Mouse (Mus musculus): ENCODE results near the gene Pde4c. TPM values are rescaled to one million over a fixed set of nuclear protein-coding genes. Genes with fewer than 3 reads are reported as not detected.

Pde4c gene
- 1.6 and 4.5 TPM in 2 replicates for total RNA-seq (2012; rRNA removed)

GRCm38 (mm10) chr8:70723486-70724210, at the start of gene Pde4c:
TSS of gene Pde4c (plus strand) at chr8:70723720.
- Histone ChIP-seq H3K4me3 (ENCODE audit: insufficient read depth in 1 of 2, low read depth in 1 of 2, low read length in 2 of 2, poor library complexity in 1 of 2, severe bottlenecking in 1 of 2) (peak within 1 kb of the TSS; percentile 30 to 31; a peak in 1 of 4 replicates), H3K9me3 (ENCODE audit: control insufficient read depth, insufficient read depth, low read depth, low read length) (no peaks in the 10 kb centered on the region), H3K27ac (ENCODE audit: insufficient read depth, low read depth, low read length, poor library complexity, severe bottlenecking) (no peak within 1 kb of the TSS)

GRCm38 (mm10) chr8:70674109-70674508, 49.4 kb upstream of the Pde4c start:
- in situ Hi-C loops (cut with MboI; ENCODE audit: low sequenced_read_pairs in 2 of 2, unreplicated experiment in 2 of 2) = no loop called here
- Histone ChIP-seq H3K4me3 (ENCODE audit: insufficient read depth in 1 of 2, low read depth in 1 of 2, low read length in 2 of 2, poor library complexity in 1 of 2, severe bottlenecking in 1 of 2) (peak overlapping the region; percentile 94 to 97), H3K36me3 (ENCODE audit: control insufficient read depth, insufficient read depth, low read length, poor library complexity, severe bottlenecking) (peaks cover 25% of the 10 kb centered on the region; the same call in 1 of the 2 replicates), H3K9ac (ENCODE audit: insufficient read depth, low read depth, low read length, poor library complexity, severe bottlenecking) (peak overlapping the region; percentile 99), H3K9me3 (ENCODE audit: control insufficient read depth, insufficient read depth, low read depth, low read length) (no peaks in the 10 kb centered on the region), H3K4me1 (ENCODE audit: control insufficient read depth in 2 of 2, insufficient read depth in 2 of 2, low read length in 2 of 2, poor library complexity in 1 of 2) (peaks cover 16 to 34% of the 10 kb centered on the region in 2 experiments), H3K27ac (ENCODE audit: insufficient read depth, low read depth, low read length, poor library complexity, severe bottlenecking) (peak overlapping the region; percentile 99)
- TF ChIP-seq HCFC1 (IDR thresholded peaks at IDR 0.05; ENCODE audit: borderline replicate concordance, insufficient read depth, low read length) (no peak), ZC3H11A (IDR thresholded peaks at IDR 0.05; ENCODE audit: borderline replicate concordance, low read depth, low read length) (no peak)
- DNase-seq (ENCODE audit: low read depth, low spot score) = no peak

More at GRCm38 (mm10) chr8:70723486-70724210, at the start of gene Pde4c:
- peaks cover 0 to 6% of the 10 kb centered on the region in 2 experiments; a peak in 1 of 4 replicates for H3K4me1 ChIP-seq (ENCODE audit: control insufficient read depth in 2 of 2, insufficient read depth in 2 of 2, low read length in 2 of 2, poor library complexity in 1 of 2)
- no peaks in the 10 kb centered on the region for H3K36me3 ChIP-seq (ENCODE audit: control insufficient read depth, insufficient read depth, low read length, poor library complexity, severe bottlenecking)
- DNase-seq (ENCODE audit: low read depth, low spot score) = no peak
- 0 out of 2 replicates have a peak within 1 kb of the TSS, but pooled peaks have one; percentile 18 for H3K9ac ChIP-seq (ENCODE audit: insufficient read depth, low read depth, low read length, poor library complexity, severe bottlenecking)
- no peak for TF ChIP-seq ZC3H11A (IDR thresholded peaks at IDR 0.05; ENCODE audit: borderline replicate concordance, low read depth, low read length)
- TF ChIP-seq CHD2 (IDR thresholded peaks at IDR 0.05; ENCODE audit: low read depth, low read length) = no peak
- TF ChIP-seq HCFC1 (IDR thresholded peaks at IDR 0.05; ENCODE audit: borderline replicate concordance, insufficient read depth, low read length) = no peak
- TF ChIP-seq ZNF384 (IDR thresholded peaks at IDR 0.05; ENCODE audit: low read depth, low read length) = no peak
- TF ChIP-seq MAFK (IDR thresholded peaks at IDR 0.05; ENCODE audit: insufficient read depth, low read depth, low read length) = no peak
- in situ Hi-C loops (cut with MboI; ENCODE audit: low sequenced_read_pairs in 2 of 2, unreplicated experiment in 2 of 2) = no loop called here

GRCm38 (mm10) chr8:70674716-70675115, 48.8 kb upstream of the Pde4c start:
- peak overlapping the region; percentile 99 for H3K27ac ChIP-seq (ENCODE audit: insufficient read depth, low read depth, low read length, poor library complexity, severe bottlenecking)
- H3K4me1 ChIP-seq (ENCODE audit: control insufficient read depth in 2 of 2, insufficient read depth in 2 of 2, low read length in 2 of 2, poor library complexity in 1 of 2) = peaks cover 19 to 38% of the 10 kb centered on the region in 2 experiments
- peak overlapping the region; percentile 19 to 97; a peak in 3 of 4 replicates for H3K4me3 ChIP-seq (ENCODE audit: insufficient read depth in 1 of 2, low read depth in 1 of 2, low read length in 2 of 2, poor library complexity in 1 of 2, severe bottlenecking in 1 of 2)
- no peaks in the 10 kb centered on the region for H3K9me3 ChIP-seq (ENCODE audit: control insufficient read depth, insufficient read depth, low read depth, low read length)
- no peak for TF ChIP-seq CHD2 (IDR thresholded peaks at IDR 0.05; ENCODE audit: low read depth, low read length)
- TF ChIP-seq MAFK (IDR thresholded peaks at IDR 0.05; ENCODE audit: insufficient read depth, low read depth, low read length) = no peak
- no peak for TF ChIP-seq ZC3H11A (IDR thresholded peaks at IDR 0.05; ENCODE audit: borderline replicate concordance, low read depth, low read length)
- no peak for TF ChIP-seq ZNF384 (IDR thresholded peaks at IDR 0.05; ENCODE audit: low read depth, low read length)
- no peak for TF ChIP-seq HCFC1 (IDR thresholded peaks at IDR 0.05; ENCODE audit: borderline replicate concordance, insufficient read depth, low read length)
- H3K36me3 ChIP-seq (ENCODE audit: control insufficient read depth, insufficient read depth, low read length, poor library complexity, severe bottlenecking) = peaks cover 30% of the 10 kb centered on the region; the same call in 1 of the 2 replicates
- in situ Hi-C loops (cut with MboI; ENCODE audit: low sequenced_read_pairs in 2 of 2, unreplicated experiment in 2 of 2) = no loop called here
- DNase-seq (ENCODE audit: low read depth, low spot score) = no peak
- H3K9ac ChIP-seq (ENCODE audit: insufficient read depth, low read depth, low read length, poor library complexity, severe bottlenecking) = peak overlapping the region; percentile 99

GRCm38 (mm10) chr8:70675336-70675735, 48.2 kb upstream of the Pde4c start:
- H3K4me1 ChIP-seq (ENCODE audit: control insufficient read depth in 2 of 2, insufficient read depth in 2 of 2, low read length in 2 of 2, poor library complexity in 1 of 2) = peaks cover 19 to 41% of the 10 kb centered on the region in 2 experiments
- peak overlapping the region; percentile 19 to 97; a peak in 2 of 4 replicates for H3K4me3 ChIP-seq (ENCODE audit: insufficient read depth in 1 of 2, low read depth in 1 of 2, low read length in 2 of 2, poor library complexity in 1 of 2, severe bottlenecking in 1 of 2)
- in situ Hi-C loops (cut with MboI; ENCODE audit: low sequenced_read_pairs in 2 of 2, unreplicated experiment in 2 of 2) = no loop called here
- DNase-seq (ENCODE audit: low read depth, low spot score) = no peak
- H3K27ac ChIP-seq (ENCODE audit: insufficient read depth, low read depth, low read length, poor library complexity, severe bottlenecking) = peak overlapping the region; percentile 99; the same call in 1 of the 2 replicates
- no peak for TF ChIP-seq ZC3H11A (IDR thresholded peaks at IDR 0.05; ENCODE audit: borderline replicate concordance, low read depth, low read length)
- no peaks in the 10 kb centered on the region for H3K9me3 ChIP-seq (ENCODE audit: control insufficient read depth, insufficient read depth, low read depth, low read length)
- H3K36me3 ChIP-seq (ENCODE audit: control insufficient read depth, insufficient read depth, low read length, poor library complexity, severe bottlenecking) = peaks cover 31% of the 10 kb centered on the region; the same call in 1 of the 2 replicates
- H3K9ac ChIP-seq (ENCODE audit: insufficient read depth, low read depth, low read length, poor library complexity, severe bottlenecking) = peak overlapping the region; percentile 99; the same call in 1 of the 2 replicates

Measured in ES-E14 (cell line).